Mouse (Mus musculus): ENCODE measurements at regions not wholly inside any gene's neighbourhood (a gene's known extent, or its start where the extent isn't known, plus 50 kb on each side); places are given as distances from the start of the nearest gene placed in this dataset.

DNA sequence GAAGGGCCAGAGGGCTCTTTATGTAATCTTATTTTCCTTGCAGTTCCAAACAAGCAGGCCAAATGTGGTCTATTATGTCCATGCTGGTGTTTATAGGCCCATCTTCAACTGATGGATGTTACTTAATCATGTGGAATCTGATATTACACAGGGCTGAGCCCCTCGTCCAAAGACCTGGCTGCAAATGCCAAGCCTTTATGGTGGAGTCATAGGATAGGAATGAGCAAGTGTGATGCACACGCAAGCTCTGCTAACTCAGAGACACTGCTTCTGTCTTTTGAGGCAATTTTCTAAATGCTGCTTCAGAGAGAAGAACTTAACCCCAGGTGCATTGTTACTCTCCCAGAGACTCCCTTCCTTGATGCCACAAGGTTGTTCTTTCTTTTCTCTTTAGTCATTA lies 212.1 kb upstream of the Jade1 start:
- TF ChIP-seq USF1 (IDR thresholded peaks at IDR 0.05; ENCODE audit: low read depth) (no peak), CTCF (IDR thresholded peaks at IDR 0.05; ENCODE audit: control insufficient read depth, insufficient read depth, insufficient read length) (no peak)

All from C2C12 (cell line).